Mouse (Mus musculus) thymus, adult 2 months (tissue): ENCODE measurements around the gene Spam1. TPM values are rescaled to one million over a fixed set of nuclear protein-coding genes. Genes with fewer than 3 reads are reported as not detected.

Experiments
- DNase-seq: peaks from one replicate; pipeline ENCODE4 v3.0.0; 2021
- H3K27ac ChIP-seq: fragments of 200-500 bp; 2 replicates; pipeline ENCODE4 v1.5.1; 2012; ENCODE audit warnings: low read length, control low read depth; ENCODE audit not compliant: control insufficient read depth, insufficient read depth
- H3K27me3 ChIP-seq: fragments of 200-500 bp; 2 replicates; pipeline ENCODE4 v1.6.1; 2012; ENCODE audit warnings: mild to moderate bottlenecking, low read length, moderate library complexity, mixed read lengths; ENCODE audit not compliant: control insufficient read depth, insufficient read depth
- H3K36me3 ChIP-seq: fragments of 200-500 bp; 2 replicates; pipeline ENCODE4 v1.6.1; 2012; ENCODE audit warnings: mild to moderate bottlenecking, low read length, moderate library complexity; ENCODE audit not compliant: control insufficient read depth, insufficient read depth
- H3K4me1 ChIP-seq: fragments of 200-500 bp; replicated peaks from 2 replicates; pipeline ENCODE4 v1.6.1; 2012; ENCODE audit warnings: low read length; ENCODE audit not compliant: control insufficient read depth, insufficient read depth
- H3K4me3 ChIP-seq: fragments of 200-500 bp; 2 replicates; pipeline ENCODE4 v1.5.1; 2012; ENCODE audit warnings: mild to moderate bottlenecking, low read length, control low read depth, moderate library complexity; ENCODE audit not compliant: control insufficient read depth, insufficient read depth
- CTCF ChIP-seq: fragments of 200-500 bp; IDR thresholded peaks from 2 replicates; pipeline ENCODE4 v1.5.1; 2012; ENCODE audit warnings: mild to moderate bottlenecking, control low read depth, low read length, moderate library complexity, borderline replicate concordance; ENCODE audit not compliant: control insufficient read depth, poor library complexity, insufficient read depth; ENCODE audit errors: extremely low read depth
- POLR2A ChIP-seq: fragments of 200-500 bp; IDR thresholded peaks from 2 replicates; pipeline ENCODE4 v1.6.1; 2012; ENCODE audit warnings: mild to moderate bottlenecking, low read length, control low read depth, moderate library complexity; ENCODE audit not compliant: control insufficient read depth, poor library complexity, insufficient read depth; ENCODE audit errors: extremely low read depth
- WGBS: fragments of 180-500 bp; shearing (Covaris S2); methylation state at CpG from one replicate; pipeline ENCODE4 v1.1.7; 2018; 5-methylcytosine and 5-hydroxymethylcytosine counted together
- polyA plus RNA-seq: library from polyadenylated mRNA; depleted of rRNA; stranded (reverse); fragments of >200 nt; gene quantifications from 2 replicates; pipeline ENCODE4 v1.2.3, GENCODE M21; 2012; rRNA removed

Spam1 gene
- polyA plus RNA-seq = not detected in 2 replicates

- no peaks in the 10 kb centered on the region for H3K4me1 ChIP-seq
- H3K4me3 ChIP-seq = no peak within 1 kb of the TSS
- DNase-seq = no peak
- no peaks in the 10 kb centered on the region for H3K27me3 ChIP-seq
- H3K36me3 ChIP-seq = no peaks in the 10 kb centered on the region
- no peak for TF ChIP-seq POLR2A
- no peak for TF ChIP-seq CTCF
- H3K27ac ChIP-seq = no peak within 1 kb of the TSS
Measured at GRCm38 (mm10) chr6:24790888-24791287, at the start of gene Spam1. TSS of gene Spam1 (plus strand) at chr6:24791188.

GRCm38 (mm10) chr6:24748029-24748428 lies 43.0 kb upstream of the Spam1 start, which contains the start of gene Hyal4:
TSS of gene Hyal4 (plus strand) at chr6:24748329.
- no peaks in the 10 kb centered on the region for H3K27me3 ChIP-seq
- WGBS = 84% methylated on average over 4 of the region's 4 CpGs
- no peaks in the 10 kb centered on the region for H3K36me3 ChIP-seq
- DNase-seq = no peak
- TF ChIP-seq POLR2A (no peak), CTCF (no peak)
- H3K4me3 ChIP-seq = no peak within 1 kb of the TSS
- H3K27ac ChIP-seq = no peak within 1 kb of the TSS
- H3K4me1 ChIP-seq = no peaks in the 10 kb centered on the region

- Histone ChIP-seq H3K27ac (no peak overlapping the region), H3K27me3 (no peaks in the 10 kb centered on the region), H3K36me3 (no peaks in the 10 kb centered on the region), H3K4me1 (no peaks in the 10 kb centered on the region), H3K4me3 (no peak overlapping the region)
- no peak for DNase-seq
- TF ChIP-seq POLR2A (no peak), CTCF (no peak)
- WGBS = 95% methylated on average over 3 of the region's 3 CpGs
Measured at GRCm38 (mm10) chr6:24759281-24759680, 31.7 kb upstream of the Spam1 start.

GRCm38 (mm10) chr6:24766261-24766660 lies 24.7 kb upstream of the Spam1 start:
- no peak overlapping the region for H3K4me3 ChIP-seq
- no peaks in the 10 kb centered on the region for H3K27me3 ChIP-seq
- 91% methylated on average over 2 of the region's 2 CpGs for WGBS
- no peak overlapping the region for H3K27ac ChIP-seq
- H3K36me3 ChIP-seq = no peaks in the 10 kb centered on the region
- no peaks in the 10 kb centered on the region for H3K4me1 ChIP-seq
- no peak for DNase-seq
- no peak for TF ChIP-seq CTCF

- Histone ChIP-seq H3K27ac (no peak overlapping the region), H3K4me1 (no peaks in the 10 kb centered on the region), H3K4me3 (no peak overlapping the region), H3K27me3 (no peaks in the 10 kb centered on the region), H3K36me3 (no peaks in the 10 kb centered on the region)
- DNase-seq = no peak
- 68% methylated on average over 2 of the region's 2 CpGs for WGBS
- TF ChIP-seq POLR2A (no peak), CTCF (no peak)
Measured at GRCm38 (mm10) chr6:24779182-24779581, 11.8 kb upstream of the Spam1 start.

GRCm38 (mm10) chr6:24822070-24822469 lies 31.1 kb downstream of the Spam1 start:
- Histone ChIP-seq H3K36me3 (no peaks in the 10 kb centered on the region), H3K4me1 (no peaks in the 10 kb centered on the region), H3K27me3 (no peaks in the 10 kb centered on the region), H3K27ac (no peak overlapping the region), H3K4me3 (no peak overlapping the region)
- TF ChIP-seq POLR2A = no peak
- TF ChIP-seq CTCF = no peak
- no peak for DNase-seq
- WGBS = 59% methylated on average over 2 of the region's 2 CpGs

Other genes with a start within 250 kb of the Spam1 start
- 0.54 and 6.4 TPM in 2 replicates for gene Lmod2, start 193.4 kb upstream of the Spam1 start, polyA plus RNA-seq
- 46.3 and 87.3 TPM in 2 replicates for gene Wasl, start 126.2 kb upstream of the Spam1 start, polyA plus RNA-seq
- gene Hyal6, start 57.9 kb upstream of the Spam1 start, polyA plus RNA-seq = not detected in 2 replicates
- not detected in 2 replicates for gene Hyal4, start 42.9 kb upstream of the Spam1 start, polyA plus RNA-seq
- not detected in 2 replicates for gene Hyal5, start 66.8 kb downstream of the Spam1 start, polyA plus RNA-seq
- gene Tmem229a, start 165.1 kb downstream of the Spam1 start, polyA plus RNA-seq = 0.42 and 0.50 TPM in 2 replicates